Mouse (Mus musculus): ENCODE results near the gene Fam71e2. TPM values are rescaled to one million over a fixed set of nuclear protein-coding genes. Genes with fewer than 3 reads are reported as not detected.

Fam71e2 gene
- polyA plus RNA-seq, 1 experiment from 2014 or later, result not detected

- peak overlapping the region; percentile 96 for H3K4me2 ChIP-seq
Measured at GRCm38 (mm10) chr7:4746326-4746980, 24.6 kb downstream of the Fam71e2 start.

GRCm38 (mm10) chr7:4744886-4745285 lies 26.2 kb downstream of the Fam71e2 start:
- H3K4me1 ChIP-seq (replicated peaks), result peaks cover 93% of the 10 kb centered on the region
- no peaks in the 10 kb centered on the region for H3K9me3 ChIP-seq (replicated peaks)
- peak overlapping the region; percentile 95 for H3K9ac ChIP-seq
- peak overlapping the region; percentile 96 for H3K4me2 ChIP-seq
- H3K36me3 ChIP-seq, result peaks cover 57% of the 10 kb centered on the region
- H3K27ac ChIP-seq, result peak overlapping the region; percentile 99
- no peak for ATAC-seq (ENCODE audit: low read depth)
- DNase-seq, result no peak
- H3K4me3 ChIP-seq (replicated peaks), result 0 out of 2 replicates have a peak overlapping the region, but pooled peaks have one; percentile 89
- 65% methylated on average over 6 of the region's 6 CpGs for WGBS (ENCODE audit: insufficient replicate concordance)
- no peaks in the 10 kb centered on the region for H3K27me3 ChIP-seq

More at GRCm38 (mm10) chr7:4746326-4746980, 24.6 kb downstream of the Fam71e2 start:
- ATAC-seq (ENCODE audit: low read depth) (no peak), DNase-seq (peak; percentile 9)
- peaks cover 98% of the 10 kb centered on the region for H3K4me1 ChIP-seq (replicated peaks)
- H3K4me3 ChIP-seq (replicated peaks), result peak overlapping the region; percentile 35
- H3K27me3 ChIP-seq, result no peaks in the 10 kb centered on the region
- H3K36me3 ChIP-seq, result peaks cover 68% of the 10 kb centered on the region
- H3K9me3 ChIP-seq (replicated peaks), result no peaks in the 10 kb centered on the region
- peak overlapping the region; percentile 99 for H3K27ac ChIP-seq
- WGBS (ENCODE audit: insufficient replicate concordance), result 85% methylated on average over 22 of the region's 22 CpGs
- peak overlapping the region; percentile 76 for H3K9ac ChIP-seq

GRCm38 (mm10) chr7:4743354-4743753 lies 27.7 kb downstream of the Fam71e2 start:
- H3K9me3 ChIP-seq (replicated peaks), result no peaks in the 10 kb centered on the region
- peaks cover 49% of the 10 kb centered on the region for H3K36me3 ChIP-seq
- DNase-seq (peak; percentile 51), ATAC-seq (ENCODE audit: low read depth) (peak; percentile 3; the same call in 1 of the 2 replicates)
- H3K9ac ChIP-seq, result peak overlapping the region; percentile 95
- H3K4me1 ChIP-seq (replicated peaks), result peaks cover 90% of the 10 kb centered on the region
- H3K27ac ChIP-seq, result peak overlapping the region; percentile 99
- WGBS (ENCODE audit: insufficient replicate concordance), result 10% methylated on average over 2 of the region's 2 CpGs
- H3K4me3 ChIP-seq (replicated peaks), result peak overlapping the region; percentile 89
- no peaks in the 10 kb centered on the region for H3K27me3 ChIP-seq
- H3K4me2 ChIP-seq, result peak overlapping the region; percentile 96

DNA sequence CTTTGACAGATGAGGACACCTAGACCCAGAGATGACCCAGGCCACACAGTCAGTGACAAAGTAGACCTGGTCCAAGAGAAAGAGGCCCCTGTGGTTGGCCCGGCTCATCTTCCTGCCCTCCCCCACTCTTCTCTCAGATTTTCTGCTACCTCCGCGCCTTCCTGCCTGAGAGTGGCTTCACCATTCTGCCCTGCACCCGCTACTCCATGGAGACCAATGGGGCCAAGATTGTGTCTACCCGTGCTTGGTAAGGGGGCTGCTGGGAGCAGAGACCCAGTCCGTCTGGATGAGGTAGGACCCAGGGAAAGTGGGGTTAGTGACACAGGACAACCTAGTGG lies 28.7 kb downstream of the Fam71e2 start:
- Histone ChIP-seq H3K4me2 (peak overlapping the region; percentile 96), H3K27me3 (no peaks in the 10 kb centered on the region), H3K4me3 (replicated peaks) (peak overlapping the region; percentile 89), H3K4me1 (replicated peaks) (peaks cover 82% of the 10 kb centered on the region), H3K27ac (peak overlapping the region; percentile 99), H3K9me3 (replicated peaks) (no peaks in the 10 kb centered on the region), H3K36me3 (peaks cover 49% of the 10 kb centered on the region), H3K9ac (peak overlapping the region; percentile 95)
- DNase-seq (no peak), ATAC-seq (ENCODE audit: low read depth) (no peak)
- WGBS (ENCODE audit: insufficient replicate concordance), result 47% methylated on average over 6 of the region's 6 CpGs

- WGBS (ENCODE audit: insufficient replicate concordance), result 57% methylated on average over 21 of the region's 21 CpGs
- peak overlapping the region; percentile 99 for H3K27ac ChIP-seq
- no peaks in the 10 kb centered on the region for H3K27me3 ChIP-seq
- H3K4me3 ChIP-seq (replicated peaks), result peak overlapping the region; percentile 89
- ATAC-seq (ENCODE audit: low read depth) (peak; percentile 42), DNase-seq (peak; percentile 63)
- H3K4me2 ChIP-seq, result peak overlapping the region; percentile 96
- peaks cover 76% of the 10 kb centered on the region for H3K4me1 ChIP-seq (replicated peaks)
- no peaks in the 10 kb centered on the region for H3K9me3 ChIP-seq (replicated peaks)
- H3K36me3 ChIP-seq, result peaks cover 45% of the 10 kb centered on the region
- peak overlapping the region; percentile 95 for H3K9ac ChIP-seq
Measured at GRCm38 (mm10) chr7:4741672-4742481, 29.2 kb downstream of the Fam71e2 start.

GRCm38 (mm10) chr7:4741151-4741550 lies 30.0 kb downstream of the Fam71e2 start:
- Histone ChIP-seq H3K27me3 (no peaks in the 10 kb centered on the region), H3K4me3 (replicated peaks) (peak overlapping the region; percentile 89), H3K9ac (peak overlapping the region; percentile 95), H3K36me3 (peaks cover 38% of the 10 kb centered on the region), H3K4me1 (replicated peaks) (peaks cover 69% of the 10 kb centered on the region), H3K27ac (peak overlapping the region; percentile 99), H3K4me2 (peak overlapping the region; percentile 96), H3K9me3 (replicated peaks) (no peaks in the 10 kb centered on the region)
- peak; percentile 75 for DNase-seq
- peak; percentile 50 for ATAC-seq (ENCODE audit: low read depth)
- WGBS (ENCODE audit: insufficient replicate concordance), result 1% methylated on average over 4 of the region's 4 CpGs

GRCm38 (mm10) chr7:4740309-4740727 lies 30.8 kb downstream of the Fam71e2 start:
- Histone ChIP-seq H3K27ac (peak overlapping the region; percentile 99), H3K9me3 (replicated peaks) (no peaks in the 10 kb centered on the region), H3K9ac (peak overlapping the region; percentile 95), H3K4me3 (replicated peaks) (peak overlapping the region; percentile 89), H3K36me3 (peaks cover 30% of the 10 kb centered on the region), H3K4me2 (peak overlapping the region; percentile 96), H3K27me3 (no peaks in the 10 kb centered on the region), H3K4me1 (replicated peaks) (peaks cover 63% of the 10 kb centered on the region)
- ATAC-seq (ENCODE audit: low read depth) (peak; percentile 12), DNase-seq (no peak)
- 0% methylated on average over 14 of the region's 14 CpGs for WGBS (ENCODE audit: insufficient replicate concordance)

DNA sequence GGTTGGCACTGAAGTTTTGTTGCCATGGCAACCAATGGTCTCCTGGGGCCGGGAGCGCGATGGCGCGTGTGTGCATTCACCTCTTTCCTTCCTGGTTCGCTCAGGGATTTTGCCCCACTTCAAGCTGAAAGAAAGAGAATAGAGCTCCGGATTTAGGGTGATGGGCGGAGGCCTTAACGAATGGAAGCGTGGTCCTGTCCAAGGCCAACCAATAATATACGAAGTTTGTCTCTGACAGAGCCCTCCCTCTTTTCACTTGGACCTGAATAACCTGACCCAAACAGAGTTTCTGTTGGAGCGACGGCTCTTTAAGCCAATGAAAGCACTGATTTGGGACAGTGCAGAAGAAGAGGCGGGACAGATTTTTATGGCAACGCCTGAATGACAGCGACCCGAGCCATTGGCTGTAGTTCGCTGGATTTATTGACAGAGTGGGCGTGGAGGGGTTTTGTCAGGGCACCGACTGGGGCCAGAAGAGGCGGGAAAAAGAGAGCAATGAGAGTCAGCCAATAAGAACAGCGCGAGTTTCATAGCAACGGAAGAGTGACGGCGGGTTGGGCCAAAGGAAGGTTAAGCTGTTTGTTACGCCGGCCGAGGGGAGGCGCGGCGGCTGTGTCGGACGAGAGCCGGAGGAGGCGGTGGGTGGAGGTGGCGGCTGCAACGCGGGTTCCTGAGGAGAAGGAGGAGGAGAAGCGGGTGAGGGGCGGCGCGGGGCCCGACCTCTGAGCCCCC lies 31.4 kb downstream of the Fam71e2 start, which contains the start of gene Kmt5c:
Gene Kmt5c (plus strand): TSS at position 572 of the 732 bp plus-strand sequence.
- peaks cover 25% of the 10 kb centered on the region for H3K36me3 ChIP-seq
- ATAC-seq (ENCODE audit: low read depth), result peak; percentile 86
- peak within 1 kb of the TSS; percentile 95 for H3K9ac ChIP-seq
- no peaks in the 10 kb centered on the region for H3K27me3 ChIP-seq
- H3K4me3 ChIP-seq (replicated peaks), result peak within 1 kb of the TSS; percentile 89
- peak within 1 kb of the TSS; percentile 99 for H3K27ac ChIP-seq
- no peaks in the 10 kb centered on the region for H3K9me3 ChIP-seq (replicated peaks)
- WGBS (ENCODE audit: insufficient replicate concordance), result under 1% methylated on average over 41 of the region's 44 CpGs
- peak; percentile 96 for DNase-seq
- peak within 1 kb of the TSS; percentile 96 for H3K4me2 ChIP-seq
- H3K4me1 ChIP-seq (replicated peaks), result peaks cover 57% of the 10 kb centered on the region

DNA sequence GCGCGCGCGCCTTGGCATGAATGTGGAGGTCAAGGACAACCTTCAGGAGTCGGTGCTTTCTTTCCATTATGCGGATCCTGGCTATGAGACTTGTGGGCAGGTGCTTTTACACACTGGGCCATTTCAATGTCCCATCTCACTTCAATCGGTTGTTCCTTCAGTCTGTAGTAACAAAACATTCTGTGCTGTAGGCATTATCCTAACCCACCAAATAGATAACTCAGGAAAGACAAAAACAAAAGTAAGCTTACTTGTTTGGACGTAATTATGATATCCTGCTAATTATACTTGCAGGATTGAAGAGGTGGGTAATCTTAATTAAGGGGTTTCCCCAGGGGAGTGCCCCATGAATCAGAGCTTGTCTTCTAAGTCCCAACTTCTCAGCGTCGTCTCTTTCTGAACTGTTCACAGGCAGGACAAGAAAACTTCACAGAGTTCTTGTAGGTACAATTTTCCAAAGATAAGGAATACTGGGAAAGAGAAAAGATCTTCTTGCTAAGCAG lies 32.0 kb downstream of the Fam71e2 start:
- H3K27ac ChIP-seq, result peak overlapping the region; percentile 51
- ATAC-seq (ENCODE audit: low read depth), result no peak
- DNase-seq, result no peak
- H3K36me3 ChIP-seq, result peaks cover 19% of the 10 kb centered on the region
- no peaks in the 10 kb centered on the region for H3K9me3 ChIP-seq (replicated peaks)
- 47% methylated on average over 10 of the region's 10 CpGs for WGBS (ENCODE audit: insufficient replicate concordance)
- H3K4me2 ChIP-seq, result peak overlapping the region; percentile 96
- H3K9ac ChIP-seq, result peak overlapping the region; percentile 56
- no peaks in the 10 kb centered on the region for H3K27me3 ChIP-seq
- peak overlapping the region; percentile 89 for H3K4me3 ChIP-seq (replicated peaks)
- peaks cover 51% of the 10 kb centered on the region for H3K4me1 ChIP-seq (replicated peaks)

DNA sequence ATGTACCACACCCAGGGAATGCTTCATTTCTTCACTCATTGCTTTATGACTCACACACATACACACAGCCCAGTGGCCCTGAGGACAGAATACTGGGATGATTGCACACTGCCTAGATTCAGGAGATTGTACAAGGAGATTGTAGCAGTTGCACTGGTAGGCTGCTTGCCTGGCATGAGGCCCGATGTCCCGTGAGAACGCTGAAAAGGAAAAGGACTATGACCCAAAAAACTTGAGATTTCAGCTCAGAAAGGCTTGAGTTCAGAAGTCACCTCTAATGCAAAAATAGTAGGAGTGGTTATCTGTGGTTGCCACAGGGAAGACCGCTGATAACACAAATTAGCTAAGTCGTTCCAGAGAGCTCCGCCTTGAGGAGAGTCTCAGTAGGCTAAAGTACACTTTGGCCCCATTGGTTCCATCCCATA lies 38.1 kb downstream of the Fam71e2 start:
- H3K4me2 ChIP-seq, result peak overlapping the region; percentile 42
- peaks cover 20% of the 10 kb centered on the region for H3K4me1 ChIP-seq (replicated peaks)
- no peak overlapping the region for H3K4me3 ChIP-seq (replicated peaks)
- H3K27me3 ChIP-seq, result no peaks in the 10 kb centered on the region
- ATAC-seq (ENCODE audit: low read depth), result peak; percentile 85
- H3K9ac ChIP-seq, result peak overlapping the region; percentile 22
- no peaks in the 10 kb centered on the region for H3K9me3 ChIP-seq (replicated peaks)
- H3K36me3 ChIP-seq, result no peaks in the 10 kb centered on the region
- peak overlapping the region; percentile 56 for H3K27ac ChIP-seq
- DNase-seq, result peak; percentile 39
- 22% methylated on average over 6 of the region's 6 CpGs for WGBS (ENCODE audit: insufficient replicate concordance)

DNA sequence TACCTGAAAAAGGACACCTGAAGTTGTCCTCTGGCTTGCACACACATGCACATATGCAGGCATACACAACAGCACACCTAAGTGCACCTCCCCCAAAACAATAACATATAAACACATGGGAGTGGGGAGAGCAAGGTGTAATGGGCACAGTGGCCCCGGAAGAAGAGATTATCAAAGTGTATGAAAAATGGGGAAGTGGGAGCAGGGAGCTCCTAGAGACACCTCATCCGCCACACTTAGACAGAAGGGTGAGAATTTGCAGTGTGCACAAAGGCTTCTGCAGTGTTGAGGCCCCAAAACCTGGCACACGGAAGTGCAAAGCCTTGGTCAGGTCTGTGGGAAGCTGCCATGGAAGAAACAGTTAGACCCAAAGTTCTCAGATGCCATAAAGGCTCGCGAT lies 40.0 kb downstream of the Fam71e2 start:
- no peak for ATAC-seq (ENCODE audit: low read depth)
- 52% methylated on average over 5 of the region's 5 CpGs for WGBS (ENCODE audit: insufficient replicate concordance)
- Histone ChIP-seq H3K4me2 (no peak overlapping the region), H3K9ac (no peak overlapping the region), H3K9me3 (replicated peaks) (no peaks in the 10 kb centered on the region), H3K27ac (no peak overlapping the region), H3K4me1 (replicated peaks) (peaks cover 20% of the 10 kb centered on the region), H3K36me3 (no peaks in the 10 kb centered on the region), H3K4me3 (replicated peaks) (no peak overlapping the region), H3K27me3 (no peaks in the 10 kb centered on the region)
- DNase-seq, result no peak

Data from liver, embryonic 13.5 days (tissue).